In the genomic region with DNA sequence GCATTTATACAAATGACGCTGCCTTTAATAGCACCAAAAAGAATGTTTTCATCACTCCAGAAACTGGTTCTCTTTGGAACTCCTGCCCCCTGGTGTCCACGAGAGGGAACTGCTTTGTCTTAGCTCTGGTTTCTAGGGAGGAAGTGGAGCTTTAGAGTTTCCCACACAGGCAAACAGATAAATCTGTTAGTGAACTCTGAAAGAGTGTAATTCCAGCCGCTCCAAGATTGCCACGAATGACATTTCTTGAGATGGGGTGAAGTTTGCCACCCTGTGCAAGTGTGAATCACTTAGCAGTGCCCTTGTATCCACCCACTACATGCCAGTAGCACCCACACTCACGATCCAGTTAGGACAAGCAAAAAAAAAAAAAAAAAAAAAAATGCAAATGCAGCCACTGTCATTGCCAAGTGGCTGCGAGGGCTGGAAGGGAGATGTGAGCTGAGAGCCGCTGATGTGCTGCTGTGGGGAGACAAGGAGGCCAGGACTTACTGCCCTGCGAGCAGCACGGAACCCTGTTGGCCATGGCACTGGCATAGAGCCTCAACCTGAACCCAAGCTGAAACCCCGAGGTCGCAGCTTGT, we compare ENCODE assay signal across 7 mouse cellular contexts. TPM values are rescaled to one million over a fixed set of nuclear protein-coding genes. Genes with fewer than 3 reads are reported as not detected.
DNase-seq lines count a peak whose midpoint lies in the region; TF ChIP-seq lines count a peak whose summit lies in the region.

No protein-coding gene starts in this region.

- peak; percentile 65 for DNase-seq in Muller cell, postnatal 12 days (ENCODE audit: inconsistent ontology term)
- DNase-seq in brain, embryonic 14.5 days (ENCODE audit: low read depth) = peak; percentile 78
- DNase-seq in fibroblast of lung, adult 2 months (ENCODE audit: low read depth) = peak; percentile 51
- peak; percentile 82 for DNase-seq in heart, postnatal 4 days
- peak; percentile 71 for DNase-seq in layer of hippocampus, adult 9-10 months (ENCODE audit: low spot score)
- peak; percentile 81 for DNase-seq in lung, postnatal 36 days
- DNase-seq in right cerebral cortex, postnatal 14 days = peak; percentile 67

- no peak for TF ChIP-seq POLR2A in brain, embryonic 14.5 days (IDR thresholded peaks at IDR 0.05; ENCODE audit: borderline replicate concordance, extremely low read depth, insufficient read depth, insufficient read length, poor library complexity, severe bottlenecking)

- peak; percentile 81; the same call in 1 of the 2 replicates for TF ChIP-seq CTCF in brain, embryonic 14.5 days (IDR thresholded peaks at IDR 0.05; ENCODE audit: borderline replicate concordance, extremely low read depth, insufficient read depth, insufficient read length)

RNA-seq across cellular contexts. Expression of a gene that starts 0.7 kb away (rescaled TPM):
- not detected in 2 replicates for polyA plus RNA-seq in brain, embryonic 14.5 days (2012; rRNA removed)
- total RNA-seq in heart, postnatal 4 days (2021) = not detected

RNA-seq across cellular contexts. Expression of a gene that starts 30.2 kb away (rescaled TPM):
- polyA plus RNA-seq in brain, embryonic 14.5 days (2012; rRNA removed) = not detected in 2 replicates
- total RNA-seq in heart, postnatal 4 days (2021) = not detected

Comparison
In these comparisons a context has a peak if more than half of its experiments do, and no peak if none do; other contexts are left out.
1. Peak in every context shown above with its lines: DNase-seq.